ENCODE assay signal across 9 mouse cellular contexts in genomic region chr17:29361982-29362691, GRCm38 (mm10). TPM values are rescaled to one million over a fixed set of nuclear protein-coding genes. Genes with fewer than 3 reads are reported as not detected.
A peak's percentile ranks its signal among the peaks of the same experiment; 100 is the strongest.
DNase-seq lines count a peak whose midpoint lies in the region; ATAC-seq and TF ChIP-seq lines count a peak whose summit lies in the region.
"Had no signal": no experiment of that assay in that cellular context is flagged by ENCODE, and none has a peak within 500 bp of the region (broad histone marks: within the 10 kb centered on the region; RNA-seq: fewer than 3 reads in every experiment).

No protein-coding gene starts in this region.

- 20% methylated on average over 8 of the region's 8 CpGs for WGBS in thymus, adult 2 months

- ATAC-seq in megakaryocyte, adult 5-6 weeks (ENCODE audit: poor library complexity, severe bottlenecking), result peak; percentile 60

- peaks cover 19% of the 10 kb centered on the region for H3K4me1 ChIP-seq in thymus, adult 2 months (replicated peaks; ENCODE audit: control insufficient read depth, insufficient read depth, low read length)

- no peak overlapping the region for H3K4me3 ChIP-seq in thymus, adult 2 months (ENCODE audit: control insufficient read depth, insufficient read depth, low read length)

- peak; percentile 10 for DNase-seq in cerebellum, adult 9-11 months
- no peak for DNase-seq in cerebellum, adult 18-20 months
- peak; percentile 45 for DNase-seq in thymus, adult 2 months
- no peak for DNase-seq in thymus, adult 18-20 months
- DNase-seq in thymus, postnatal 4 days, result peak; percentile 70
- DNase-seq in adipocyte (ENCODE audit: low spot score), result no peak
- DNase-seq in adrenal gland, postnatal 25 days, result no peak
- DNase-seq: cerebellum, adult 8-10 months had no signal

- H3K36me3 ChIP-seq in thymus, adult 2 months (ENCODE audit: control insufficient read depth, insufficient read depth, low read length), result no peaks in the 10 kb centered on the region

- no peak for TF ChIP-seq CTCF in thymus, adult 2 months (IDR thresholded peaks at IDR 0.05; ENCODE audit: borderline replicate concordance, control insufficient read depth, extremely low read depth, insufficient read depth, low read length, poor library complexity)

- no peak for TF ChIP-seq POLR2A in thymus, adult 2 months (IDR thresholded peaks at IDR 0.05; ENCODE audit: control insufficient read depth, extremely low read depth, insufficient read depth, low read length, poor library complexity)

- no peaks in the 10 kb centered on the region for H3K27me3 ChIP-seq in thymus, adult 2 months (ENCODE audit: control insufficient read depth, insufficient read depth, low read length)

- H3K27ac ChIP-seq in thymus, adult 2 months (ENCODE audit: control insufficient read depth, insufficient read depth, low read length), result no peak overlapping the region

RNA-seq across cellular contexts. Expression of gene Fgd2, which starts 1.4 kb away (rescaled TPM):
- polyA plus RNA-seq in thymus, adult 2 months (2012; rRNA removed), result 40.0 and 56.0 TPM in 2 replicates
- total RNA-seq in megakaryocyte, adult 5-6 weeks (2015), result 44.8 and 47.7 TPM in 2 replicates
- 45.5 and 48.0 TPM in 2 replicates for total RNA-seq in megakaryocyte, adult 5-6 weeks (2017)
- 1.6 and 3.0 TPM in 2 replicates for total RNA-seq in adrenal gland, postnatal 25 days (2021)

RNA-seq across cellular contexts. Expression of gene Mtch1, which starts 14.4 kb away (rescaled TPM):
- polyA plus RNA-seq in thymus, adult 2 months (2012; rRNA removed), result 332 and 354 TPM in 2 replicates
- 111 and 128 TPM in 2 replicates for total RNA-seq in megakaryocyte, adult 5-6 weeks (2015)
- total RNA-seq in megakaryocyte, adult 5-6 weeks (2017), result 84.1 and 107 TPM in 2 replicates
- total RNA-seq in adrenal gland, postnatal 25 days (2021), result 231 and 242 TPM in 2 replicates

RNA-seq across cellular contexts. Expression of gene Pi16, which starts 44.7 kb away (rescaled TPM):
- polyA plus RNA-seq in thymus, adult 2 months (2012; rRNA removed), result 22.7 and 24.5 TPM in 2 replicates
- total RNA-seq in megakaryocyte, adult 5-6 weeks (2015), result 32.6 and 44.2 TPM in 2 replicates
- 59.2 and 64.7 TPM in 2 replicates for total RNA-seq in megakaryocyte, adult 5-6 weeks (2017)
- total RNA-seq in adrenal gland, postnatal 25 days (2021), result 9.5 and 13.2 TPM in 2 replicates

Comparison
In these comparisons a context has a peak if more than half of its experiments do, and no peak if none do; other contexts are left out.
1. DNase-seq: peak in cerebellum, adult 9-11 months (single experiment), thymus, adult 2 months (single experiment) and thymus, postnatal 4 days (single experiment); none in cerebellum, adult 18-20 months (0 of 2), thymus, adult 18-20 months (0 of 2), adipocyte (single experiment) and adrenal gland, postnatal 25 days (single experiment).
2. RNA of gene Fgd2, which starts 1.4 kb away (total RNA-seq): 44.8 to 48.0 TPM in megakaryocyte, adult 5-6 weeks; 1.6 to 3.0 TPM in adrenal gland, postnatal 25 days; every median in the first group is over 10 times any median in the second.